Mouse (Mus musculus) hindbrain, embryonic 12.5 days (tissue): ENCODE measurements around the gene Atp5c1. TPM values are rescaled to one million over a fixed set of nuclear protein-coding genes. Genes with fewer than 3 reads are reported as not detected.

Experiments used
- ATAC-seq: fragments of 200-750 bp; cut with Nextera tagmentation; 2 replicates; pipeline ENCODE4 v1.8.0; 2017; ENCODE audit warnings: moderate TSS enrichment; ENCODE audit not compliant: low FRiP score
- H3K27ac ChIP-seq: fragments of 300-500 bp; sonication (generic); 2 replicates; pipeline ENCODE4 v1.5.1; 2016; ENCODE audit warnings: mild to moderate bottlenecking
- H3K27me3 ChIP-seq: fragments of 300-500 bp; sonication (generic); 2 replicates; pipeline ENCODE4 v1.6.1; 2016; ENCODE audit warnings: mild to moderate bottlenecking
- H3K36me3 ChIP-seq: fragments of 300-500 bp; sonication (generic); 2 replicates; pipeline ENCODE4 v1.6.1; 2016; ENCODE audit warnings: mild to moderate bottlenecking
- H3K4me1 ChIP-seq: fragments of 300-500 bp; sonication (generic); 2 replicates; pipeline ENCODE4 v1.6.1; 2016
- H3K4me2 ChIP-seq: fragments of 300-500 bp; sonication (generic); replicated peaks from 2 replicates; pipeline ENCODE4 v1.6.1; 2016; ENCODE audit warnings: mild to moderate bottlenecking
- H3K4me3 ChIP-seq: fragments of 300-500 bp; sonication (generic); 2 replicates; pipeline ENCODE4 v1.5.1; 2016; ENCODE audit warnings: mild to moderate bottlenecking
- H3K9ac ChIP-seq: fragments of 300-500 bp; sonication (generic); 2 replicates; pipeline ENCODE4 v1.6.1; 2016; ENCODE audit warnings: mild to moderate bottlenecking, moderate library complexity
- H3K9me3 ChIP-seq: fragments of 300-500 bp; sonication (generic); replicated peaks from 2 replicates; pipeline ENCODE4 v1.6.1; 2016; ENCODE audit warnings: mild to moderate bottlenecking
- WGBS: fragments of 180-500 bp; shearing (Covaris S2); methylation state at CpG from one replicate; pipeline ENCODE4 v1.1.7; 2016; 5-methylcytosine and 5-hydroxymethylcytosine counted together
- polyA plus RNA-seq: library from polyadenylated mRNA; unstranded; fragments of >200 nt; fragmentation: Nextera tagmentation; extraction: Ambion mirVana; gene quantifications from 2 replicates; pipeline ENCODE4 v1.2.1, GENCODE M21; 2016

Gene Atp5c1
- polyA plus RNA-seq, 1 experiment from 2014 or later: 468 TPM

DNA sequence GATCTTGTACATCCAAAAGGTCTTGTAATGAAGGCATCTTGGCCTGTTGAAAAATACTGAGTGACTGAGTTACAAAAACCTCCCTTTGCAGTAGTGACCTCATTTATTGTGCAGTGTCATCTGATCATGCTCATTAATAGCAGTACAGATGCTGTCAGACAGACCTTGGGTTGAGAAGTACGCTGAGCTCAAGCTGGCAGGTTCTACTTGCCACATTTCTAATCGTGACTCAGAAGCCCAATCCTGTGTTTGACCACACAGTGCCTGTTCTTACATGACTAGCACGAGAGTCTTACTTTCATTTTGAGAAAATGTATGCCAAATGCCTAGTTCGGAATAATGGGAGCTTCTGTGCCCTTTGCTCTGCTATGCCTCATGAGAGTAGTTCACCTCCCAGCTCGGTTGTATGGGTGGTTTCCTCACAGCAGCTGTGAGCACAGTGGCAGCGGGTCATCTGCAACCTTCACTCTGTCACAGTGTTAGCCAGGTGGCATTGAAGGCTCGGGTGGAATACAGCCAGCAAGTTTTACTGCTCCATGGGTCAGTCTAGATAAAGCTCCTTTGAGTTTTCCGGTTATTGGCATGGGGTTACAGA is 7.0 kb upstream of the Atp5c1 start:
- Histone ChIP-seq H3K27me3 (no peaks in the 10 kb centered on the region), H3K4me2 (no peak overlapping the region), H3K36me3 (peaks cover 57% of the 10 kb centered on the region), H3K4me1 (no peaks in the 10 kb centered on the region), H3K27ac (no peak overlapping the region), H3K9ac (no peak overlapping the region), H3K4me3 (no peak overlapping the region), H3K9me3 (no peaks in the 10 kb centered on the region)
- ATAC-seq: no peak
- WGBS: 87% methylated on average over 8 of the region's 8 CpGs

GRCm38 (mm10) chr2:10082737-10083136 is 2.4 kb upstream of the Atp5c1 start:
- H3K36me3 ChIP-seq: peaks cover 19% of the 10 kb centered on the region; the same call in 1 of the 2 replicates
- H3K9me3 ChIP-seq: no peaks in the 10 kb centered on the region
- no peak overlapping the region for H3K4me3 ChIP-seq
- H3K4me2 ChIP-seq: no peak overlapping the region
- H3K27ac ChIP-seq: no peak overlapping the region
- WGBS: 78% methylated on average over 1 of the region's 1 CpGs
- no peaks in the 10 kb centered on the region for H3K27me3 ChIP-seq
- H3K9ac ChIP-seq: no peak overlapping the region
- ATAC-seq: no peak
- peaks cover 24% of the 10 kb centered on the region for H3K4me1 ChIP-seq

DNA sequence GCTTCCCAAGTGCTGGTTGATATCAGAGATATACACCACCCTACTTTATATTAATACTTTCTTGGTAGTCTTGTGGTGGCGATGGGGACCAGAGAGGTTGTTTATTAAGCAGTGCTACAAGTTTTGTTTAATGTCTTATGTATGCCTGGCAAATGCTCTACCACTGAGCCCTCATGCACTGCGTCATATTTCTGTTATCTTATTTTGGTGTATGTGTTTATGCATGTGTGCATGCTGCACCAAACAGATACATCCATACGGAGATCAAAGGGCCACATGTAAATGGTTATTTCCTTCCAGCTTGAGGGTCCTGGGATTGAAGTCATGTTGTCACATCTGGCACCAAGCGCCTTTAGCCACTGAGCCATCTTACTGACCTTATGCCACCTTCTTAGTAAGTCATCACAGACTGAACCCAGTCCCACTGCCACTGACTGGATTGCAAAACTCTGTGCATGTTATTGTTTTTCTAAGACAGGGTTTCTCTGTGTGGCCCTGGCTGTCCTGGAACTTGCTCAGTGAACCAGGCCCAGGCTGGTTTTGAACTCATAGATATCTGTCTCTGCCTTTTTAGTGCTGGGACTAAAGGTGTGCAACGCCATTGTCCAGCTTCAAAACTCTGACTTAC is 1.3 kb upstream of the Atp5c1 start:
- WGBS: 90% methylated on average over 5 of the region's 5 CpGs
- ATAC-seq: no peak
- H3K9ac ChIP-seq: peak overlapping the region; percentile 96; the same call in 1 of the 2 replicates

GRCm38 (mm10) chr2:10079745-10080309 is 483 bp downstream of the Atp5c1 start:
- H3K9me3 ChIP-seq: no peaks in the 10 kb centered on the region
- peak overlapping the region; percentile 94 for H3K27ac ChIP-seq
- under 1% methylated on average over 28 of the region's 28 CpGs for WGBS
- H3K4me1 ChIP-seq: peaks cover 32% of the 10 kb centered on the region
- no peaks in the 10 kb centered on the region for H3K27me3 ChIP-seq
- H3K36me3 ChIP-seq: 0 out of 2 replicates have a peak, but pooled peaks cover 10% of the 10 kb centered on the region
- H3K4me3 ChIP-seq: peak overlapping the region; percentile 87
- H3K9ac ChIP-seq: peak overlapping the region; percentile 96
- no peak for ATAC-seq
- H3K4me2 ChIP-seq: peak overlapping the region; percentile 82

More for the DNA sequence above, 1.3 kb upstream of the Atp5c1 start:
- no peaks in the 10 kb centered on the region for H3K27me3 ChIP-seq
- H3K4me1 ChIP-seq: peaks cover 28% of the 10 kb centered on the region
- H3K9me3 ChIP-seq: no peaks in the 10 kb centered on the region
- H3K4me3 ChIP-seq: peak overlapping the region; percentile 87
- no peak overlapping the region for H3K27ac ChIP-seq
- H3K36me3 ChIP-seq: 0 out of 2 replicates have a peak, but pooled peaks cover 16% of the 10 kb centered on the region
- H3K4me2 ChIP-seq: peak overlapping the region; percentile 75

GRCm38 (mm10) chr2:10076675-10077074 is 3.6 kb downstream of the Atp5c1 start:
- Histone ChIP-seq H3K4me3 (no peak overlapping the region), H3K9ac (no peak overlapping the region), H3K27me3 (no peaks in the 10 kb centered on the region), H3K27ac (no peak overlapping the region), H3K4me2 (no peak overlapping the region), H3K4me1 (peaks cover 29% of the 10 kb centered on the region), H3K36me3 (peaks cover 9% of the 10 kb centered on the region; the same call in 1 of the 2 replicates), H3K9me3 (no peaks in the 10 kb centered on the region)
- WGBS: 91% methylated on average over 8 of the region's 8 CpGs
- ATAC-seq: no peak

DNA sequence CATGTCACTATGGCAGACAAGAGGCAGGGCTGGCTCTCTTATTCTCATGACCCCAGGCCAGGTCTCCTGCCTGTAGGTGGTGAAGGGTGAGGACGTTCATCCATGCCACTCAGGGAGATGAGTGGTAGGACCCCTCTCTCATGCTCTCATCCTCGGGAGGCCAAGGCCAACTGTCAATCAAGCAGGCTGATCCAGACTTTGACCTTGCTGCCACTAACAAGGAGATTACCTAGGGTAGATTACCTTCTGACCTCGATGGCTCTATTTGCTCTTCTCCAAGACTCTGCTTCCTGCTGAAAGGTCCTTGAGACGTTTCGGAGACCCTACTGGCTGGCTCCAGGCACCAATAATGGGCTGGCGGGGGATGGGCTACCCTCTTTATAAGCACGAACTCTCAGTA is 5.8 kb downstream of the Atp5c1 start:
- H3K36me3 ChIP-seq: peaks cover 9% of the 10 kb centered on the region; the same call in 1 of the 2 replicates
- ATAC-seq: no peak
- no peaks in the 10 kb centered on the region for H3K9me3 ChIP-seq
- no peak overlapping the region for H3K27ac ChIP-seq
- H3K4me1 ChIP-seq: peaks cover 24% of the 10 kb centered on the region
- no peak overlapping the region for H3K4me3 ChIP-seq
- no peak overlapping the region for H3K4me2 ChIP-seq
- H3K27me3 ChIP-seq: no peaks in the 10 kb centered on the region
- H3K9ac ChIP-seq: no peak overlapping the region
- 89% methylated on average over 7 of the region's 7 CpGs for WGBS

DNA sequence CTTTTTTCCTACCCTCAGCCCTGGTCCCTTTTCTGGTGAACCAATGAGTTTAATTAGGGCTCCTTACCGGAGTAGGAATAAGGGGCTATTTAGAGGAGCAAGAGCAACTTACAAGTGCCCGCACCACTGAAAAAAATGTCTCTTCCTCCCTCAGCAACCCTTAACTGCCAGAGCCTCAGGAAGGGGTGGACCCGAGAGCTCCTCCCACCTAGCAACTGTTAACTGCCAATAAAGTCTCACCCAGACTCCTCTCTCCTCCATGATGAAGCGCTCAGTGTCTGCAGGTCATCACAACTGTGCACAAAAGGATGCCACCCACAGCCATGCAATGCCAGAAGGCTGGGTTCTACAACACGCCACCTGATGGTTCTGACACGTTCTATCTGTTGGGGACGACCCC is 8.6 kb downstream of the Atp5c1 start:
- Histone ChIP-seq H3K27ac (no peak overlapping the region), H3K4me3 (no peak overlapping the region), H3K4me1 (0 out of 2 replicates have a peak, but pooled peaks cover 4% of the 10 kb centered on the region), H3K9ac (no peak overlapping the region), H3K4me2 (no peak overlapping the region), H3K27me3 (no peaks in the 10 kb centered on the region), H3K9me3 (no peaks in the 10 kb centered on the region), H3K36me3 (peaks cover 28% of the 10 kb centered on the region)
- ATAC-seq: no peak
- 95% methylated on average over 7 of the region's 7 CpGs for WGBS

DNA sequence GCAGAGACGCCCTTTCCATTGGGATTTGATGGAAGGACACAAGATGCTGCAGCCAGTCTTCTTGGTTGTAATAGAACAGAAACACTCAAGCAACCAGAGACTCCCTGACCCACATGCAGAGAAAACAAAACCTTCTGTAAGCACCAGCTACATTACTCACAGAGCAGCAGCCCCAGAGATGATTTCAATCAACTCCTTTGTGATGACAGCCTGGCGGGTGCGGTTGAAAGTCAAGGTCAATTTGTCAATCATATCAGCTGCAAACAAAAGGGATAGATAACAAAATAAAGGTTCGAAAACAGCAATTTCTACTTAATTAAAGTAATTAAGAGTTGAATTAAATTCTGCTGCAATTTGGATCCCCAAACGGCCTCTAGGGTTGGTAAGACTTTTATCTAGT is 21.5 kb downstream of the Atp5c1 start:
- H3K4me1 ChIP-seq: no peaks in the 10 kb centered on the region
- no peak overlapping the region for H3K9ac ChIP-seq
- H3K4me2 ChIP-seq: no peak overlapping the region
- no peak overlapping the region for H3K27ac ChIP-seq
- 92% methylated on average over 5 of the region's 5 CpGs for WGBS
- H3K27me3 ChIP-seq: no peaks in the 10 kb centered on the region
- no peak overlapping the region for H3K4me3 ChIP-seq
- H3K36me3 ChIP-seq: peaks cover 79% of the 10 kb centered on the region
- no peak for ATAC-seq
- no peaks in the 10 kb centered on the region for H3K9me3 ChIP-seq

GRCm38 (mm10) chr2:10051996-10052395 is 28.3 kb downstream of the Atp5c1 start:
- no peak for ATAC-seq
- Histone ChIP-seq H3K9ac (no peak overlapping the region), H3K9me3 (no peaks in the 10 kb centered on the region), H3K4me1 (peaks cover 11% of the 10 kb centered on the region), H3K4me2 (no peak overlapping the region), H3K27me3 (no peaks in the 10 kb centered on the region), H3K36me3 (peaks cover 33% of the 10 kb centered on the region), H3K27ac (no peak overlapping the region), H3K4me3 (no peak overlapping the region)
- WGBS: 100% methylated on average over 1 of the region's 1 CpGs

DNA sequence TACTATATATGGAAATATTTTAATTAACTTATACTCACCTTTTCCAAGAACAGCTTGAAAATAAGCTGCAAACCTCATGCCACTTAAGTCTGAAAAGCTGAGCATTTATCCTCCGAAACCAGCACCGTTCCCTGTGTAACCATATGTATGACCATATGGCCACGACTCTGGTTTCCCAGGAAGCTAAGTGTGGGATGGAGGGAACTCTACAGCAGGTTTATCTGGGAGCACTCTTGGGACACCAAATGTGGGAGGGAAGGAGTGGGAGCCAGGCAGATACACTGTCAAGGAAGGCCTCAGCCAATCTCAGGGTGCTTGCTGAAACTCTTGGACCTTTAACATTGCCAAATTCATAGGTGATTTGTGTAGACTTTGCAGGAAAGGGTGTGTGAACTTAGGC is 29.4 kb downstream of the Atp5c1 start:
- H3K36me3 ChIP-seq: peaks cover 24% of the 10 kb centered on the region
- H3K4me1 ChIP-seq: peaks cover 13% of the 10 kb centered on the region
- no peaks in the 10 kb centered on the region for H3K27me3 ChIP-seq
- no peak overlapping the region for H3K4me2 ChIP-seq
- no peak overlapping the region for H3K9ac ChIP-seq
- no peak for ATAC-seq
- H3K27ac ChIP-seq: no peak overlapping the region
- 84% methylated on average over 3 of the region's 3 CpGs for WGBS
- no peaks in the 10 kb centered on the region for H3K9me3 ChIP-seq
- no peak overlapping the region for H3K4me3 ChIP-seq

DNA sequence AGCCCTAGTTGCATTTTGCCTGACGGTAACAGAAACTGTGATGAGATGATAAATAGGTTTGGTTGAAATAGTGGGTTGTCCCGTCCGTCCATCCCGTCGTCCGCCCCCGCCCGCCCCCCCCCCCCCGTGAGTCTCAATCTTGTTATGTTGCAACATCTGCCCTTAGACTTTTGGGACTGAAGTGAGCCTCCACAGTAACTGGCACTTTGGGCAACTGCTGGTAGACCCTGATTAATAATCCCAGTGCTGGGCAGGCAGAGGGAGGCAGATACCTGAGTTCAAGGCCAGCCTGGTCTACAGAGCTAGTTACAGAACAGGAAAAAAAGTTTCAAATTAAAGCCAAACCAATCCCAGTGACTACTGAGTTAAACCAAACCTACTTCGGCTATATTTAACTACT is 30.9 kb downstream of the Atp5c1 start:
- Histone ChIP-seq H3K36me3 (peaks cover 10% of the 10 kb centered on the region), H3K9ac (0 out of 2 replicates have a peak overlapping the region, but pooled peaks have one; percentile 27), H3K9me3 (no peaks in the 10 kb centered on the region), H3K27me3 (no peaks in the 10 kb centered on the region), H3K4me1 (peaks cover 13% of the 10 kb centered on the region), H3K4me3 (peak overlapping the region; percentile 74), H3K4me2 (peak overlapping the region; percentile 89), H3K27ac (no peak overlapping the region)
- 17% methylated on average over 9 of the region's 10 CpGs for WGBS
- no peak for ATAC-seq

GRCm38 (mm10) chr2:10048461-10048860 is 31.8 kb downstream of the Atp5c1 start, which contains the start of gene Taf3:
TSS of gene Taf3 (minus strand) at chr2:10048596.
- Histone ChIP-seq H3K27me3 (no peaks in the 10 kb centered on the region), H3K4me3 (peak within 1 kb of the TSS; percentile 74), H3K36me3 (peaks cover 2% of the 10 kb centered on the region), H3K9me3 (no peaks in the 10 kb centered on the region), H3K9ac (peak within 1 kb of the TSS; percentile 81), H3K4me2 (peak within 1 kb of the TSS; percentile 89), H3K27ac (peak within 1 kb of the TSS; percentile 49; the same call in 1 of the 2 replicates), H3K4me1 (peaks cover 13% of the 10 kb centered on the region)
- ATAC-seq: peak; percentile 95
- under 1% methylated on average over 36 of the region's 36 CpGs for WGBS
